Mouse (Mus musculus): ENCODE data around the gene Magi2. TPM values are rescaled to one million over a fixed set of nuclear protein-coding genes. Genes with fewer than 3 reads are reported as not detected.

The Magi2 gene
- polyA plus RNA-seq, 1 experiment: 0.18 TPM

GRCm38 (mm10) chr5:19227791-19228331 is 1.0 kb downstream of the Magi2 start:
- H3K36me3 ChIP-seq (ENCODE audit: control insufficient read depth, insufficient read depth): no peaks in the 10 kb centered on the region
- TF ChIP-seq CTCF (IDR thresholded peaks at IDR 0.05; ENCODE audit: control insufficient read depth, insufficient read depth, insufficient read length) (no peak), CEBPB (IDR thresholded peaks at IDR 0.05; ENCODE audit: low read depth) (no peak), FOSL1 (IDR thresholded peaks at IDR 0.05; ENCODE audit: insufficient read depth, low read length, poor library complexity, severe bottlenecking) (no peak), MAX (IDR thresholded peaks at IDR 0.05) (no peak), USF1 (IDR thresholded peaks at IDR 0.05; ENCODE audit: low read depth) (no peak), MYOD1 (IDR thresholded peaks at IDR 0.05; ENCODE audit: control insufficient read depth, insufficient read length, low read depth) (no peak), MYOG (IDR thresholded peaks at IDR 0.05; ENCODE audit: control insufficient read depth, extremely low read depth, insufficient read length) (no peak)
- no peaks in the 10 kb centered on the region for H3K79me2 ChIP-seq (ENCODE audit: control insufficient read depth, insufficient read depth)
- no peak overlapping the region for H3ac ChIP-seq (ENCODE audit: control insufficient read depth, insufficient read length, low read depth)
- H3K79me3 ChIP-seq (ENCODE audit: low read depth): no peaks in the 10 kb centered on the region
- no peak overlapping the region for H3K4me3 ChIP-seq (ENCODE audit: insufficient read depth, poor library complexity, severe bottlenecking)
- H3K27me3 ChIP-seq (ENCODE audit: control insufficient read depth, insufficient read depth, insufficient read length): no peaks in the 10 kb centered on the region

GRCm38 (mm10) chr5:19241797-19242196 is 15.0 kb downstream of the Magi2 start:
- H3K79me3 ChIP-seq (ENCODE audit: low read depth): no peaks in the 10 kb centered on the region
- no peak overlapping the region for H3K4me3 ChIP-seq (ENCODE audit: insufficient read depth, poor library complexity, severe bottlenecking)
- H3K36me3 ChIP-seq (ENCODE audit: control insufficient read depth, insufficient read depth): no peaks in the 10 kb centered on the region
- TF ChIP-seq MAX (IDR thresholded peaks at IDR 0.05): no peak
- TF ChIP-seq CTCF (IDR thresholded peaks at IDR 0.05; ENCODE audit: control insufficient read depth, insufficient read depth, insufficient read length): no peak
- no peak for TF ChIP-seq MYOD1 (IDR thresholded peaks at IDR 0.05; ENCODE audit: control insufficient read depth, insufficient read length, low read depth)
- no peak for TF ChIP-seq CEBPB (IDR thresholded peaks at IDR 0.05; ENCODE audit: low read depth)
- TF ChIP-seq USF1 (IDR thresholded peaks at IDR 0.05; ENCODE audit: low read depth): no peak
- no peaks in the 10 kb centered on the region for H3K27me3 ChIP-seq (ENCODE audit: control insufficient read depth, insufficient read depth, insufficient read length)
- H3K79me2 ChIP-seq (ENCODE audit: control insufficient read depth, insufficient read depth): no peaks in the 10 kb centered on the region
- H3ac ChIP-seq (ENCODE audit: control insufficient read depth, insufficient read length, low read depth): no peak overlapping the region

GRCm38 (mm10) chr5:19246426-19246825 is 19.6 kb downstream of the Magi2 start:
- no peaks in the 10 kb centered on the region for H3K79me3 ChIP-seq (ENCODE audit: low read depth)
- no peak for TF ChIP-seq MAX (IDR thresholded peaks at IDR 0.05)
- no peak for TF ChIP-seq CEBPB (IDR thresholded peaks at IDR 0.05; ENCODE audit: low read depth)
- TF ChIP-seq USF1 (IDR thresholded peaks at IDR 0.05; ENCODE audit: low read depth): no peak
- no peak for TF ChIP-seq MYOG (IDR thresholded peaks at IDR 0.05; ENCODE audit: control insufficient read depth, extremely low read depth, insufficient read length)
- TF ChIP-seq CTCF (IDR thresholded peaks at IDR 0.05; ENCODE audit: control insufficient read depth, insufficient read depth, insufficient read length): no peak
- no peak for TF ChIP-seq FOSL1 (IDR thresholded peaks at IDR 0.05; ENCODE audit: insufficient read depth, low read length, poor library complexity, severe bottlenecking)
- no peak for TF ChIP-seq MYOD1 (IDR thresholded peaks at IDR 0.05; ENCODE audit: control insufficient read depth, insufficient read length, low read depth)
- no peaks in the 10 kb centered on the region for H3K36me3 ChIP-seq (ENCODE audit: control insufficient read depth, insufficient read depth)
- H3K27me3 ChIP-seq (ENCODE audit: control insufficient read depth, insufficient read depth, insufficient read length): no peaks in the 10 kb centered on the region
- H3K4me3 ChIP-seq (ENCODE audit: insufficient read depth, poor library complexity, severe bottlenecking): no peak overlapping the region
- no peaks in the 10 kb centered on the region for H3K79me2 ChIP-seq (ENCODE audit: control insufficient read depth, insufficient read depth)
- no peak overlapping the region for H3ac ChIP-seq (ENCODE audit: control insufficient read depth, insufficient read length, low read depth)

- TF ChIP-seq FOSL1 (IDR thresholded peaks at IDR 0.05; ENCODE audit: insufficient read depth, low read length, poor library complexity, severe bottlenecking) (no peak), MAX (IDR thresholded peaks at IDR 0.05) (no peak), MYOD1 (IDR thresholded peaks at IDR 0.05; ENCODE audit: control insufficient read depth, insufficient read length, low read depth) (no peak), MYOG (IDR thresholded peaks at IDR 0.05; ENCODE audit: control insufficient read depth, extremely low read depth, insufficient read length) (no peak), CTCF (IDR thresholded peaks at IDR 0.05; ENCODE audit: control insufficient read depth, insufficient read depth, insufficient read length) (no peak), USF1 (IDR thresholded peaks at IDR 0.05; ENCODE audit: low read depth) (no peak), CEBPB (IDR thresholded peaks at IDR 0.05; ENCODE audit: low read depth) (no peak)
- H3ac ChIP-seq (ENCODE audit: control insufficient read depth, insufficient read length, low read depth): no peak overlapping the region
- no peaks in the 10 kb centered on the region for H3K36me3 ChIP-seq (ENCODE audit: control insufficient read depth, insufficient read depth)
- no peaks in the 10 kb centered on the region for H3K27me3 ChIP-seq (ENCODE audit: control insufficient read depth, insufficient read depth, insufficient read length)
- H3K4me3 ChIP-seq (ENCODE audit: insufficient read depth, poor library complexity, severe bottlenecking): no peak overlapping the region
- H3K79me2 ChIP-seq (ENCODE audit: control insufficient read depth, insufficient read depth): no peaks in the 10 kb centered on the region
- no peaks in the 10 kb centered on the region for H3K79me3 ChIP-seq (ENCODE audit: low read depth)
Observed at GRCm38 (mm10) chr5:19247266-19247665, 20.4 kb downstream of the Magi2 start.

- Histone ChIP-seq H3K4me3 (ENCODE audit: insufficient read depth, poor library complexity, severe bottlenecking) (no peak overlapping the region), H3K79me2 (ENCODE audit: control insufficient read depth, insufficient read depth) (no peaks in the 10 kb centered on the region), H3K36me3 (ENCODE audit: control insufficient read depth, insufficient read depth) (no peaks in the 10 kb centered on the region), H3ac (ENCODE audit: control insufficient read depth, insufficient read length, low read depth) (no peak overlapping the region), H3K79me3 (ENCODE audit: low read depth) (no peaks in the 10 kb centered on the region), H3K27me3 (ENCODE audit: control insufficient read depth, insufficient read depth, insufficient read length) (no peaks in the 10 kb centered on the region)
- TF ChIP-seq MYOG (IDR thresholded peaks at IDR 0.05; ENCODE audit: control insufficient read depth, extremely low read depth, insufficient read length) (no peak), FOSL1 (IDR thresholded peaks at IDR 0.05; ENCODE audit: insufficient read depth, low read length, poor library complexity, severe bottlenecking) (no peak), CEBPB (IDR thresholded peaks at IDR 0.05; ENCODE audit: low read depth) (no peak), CTCF (IDR thresholded peaks at IDR 0.05; ENCODE audit: control insufficient read depth, insufficient read depth, insufficient read length) (no peak), MAX (IDR thresholded peaks at IDR 0.05) (no peak), MYOD1 (IDR thresholded peaks at IDR 0.05; ENCODE audit: control insufficient read depth, insufficient read length, low read depth) (no peak), USF1 (IDR thresholded peaks at IDR 0.05; ENCODE audit: low read depth) (no peak)
Observed at GRCm38 (mm10) chr5:19262816-19263215, 36.0 kb downstream of the Magi2 start.

GRCm38 (mm10) chr5:19264627-19265026 is 37.8 kb downstream of the Magi2 start:
- Histone ChIP-seq H3ac (ENCODE audit: control insufficient read depth, insufficient read length, low read depth) (no peak overlapping the region), H3K27me3 (ENCODE audit: control insufficient read depth, insufficient read depth, insufficient read length) (no peaks in the 10 kb centered on the region), H3K79me2 (ENCODE audit: control insufficient read depth, insufficient read depth) (no peaks in the 10 kb centered on the region), H3K4me3 (ENCODE audit: insufficient read depth, poor library complexity, severe bottlenecking) (no peak overlapping the region), H3K36me3 (ENCODE audit: control insufficient read depth, insufficient read depth) (no peaks in the 10 kb centered on the region), H3K79me3 (ENCODE audit: low read depth) (no peaks in the 10 kb centered on the region)
- TF ChIP-seq FOSL1 (IDR thresholded peaks at IDR 0.05; ENCODE audit: insufficient read depth, low read length, poor library complexity, severe bottlenecking) (no peak), MAX (IDR thresholded peaks at IDR 0.05) (no peak), CEBPB (IDR thresholded peaks at IDR 0.05; ENCODE audit: low read depth) (no peak), CTCF (IDR thresholded peaks at IDR 0.05; ENCODE audit: control insufficient read depth, insufficient read depth, insufficient read length) (no peak), MYOD1 (IDR thresholded peaks at IDR 0.05; ENCODE audit: control insufficient read depth, insufficient read length, low read depth) (no peak), USF1 (IDR thresholded peaks at IDR 0.05; ENCODE audit: low read depth) (no peak), MYOG (IDR thresholded peaks at IDR 0.05; ENCODE audit: control insufficient read depth, extremely low read depth, insufficient read length) (no peak)

Measured in C2C12 (cell line).